Mouse (Mus musculus): ENCODE data around the gene Dmrtc1a.
A peak's percentile ranks its signal among the peaks of the same experiment; 100 is the strongest.
"Not testable (repeated sequence)": the region's sequence is repeated elsewhere in the genome, so short reads cannot be mapped to it uniquely, and the experiment has no call there.

Gene Dmrtc1a

DNA sequence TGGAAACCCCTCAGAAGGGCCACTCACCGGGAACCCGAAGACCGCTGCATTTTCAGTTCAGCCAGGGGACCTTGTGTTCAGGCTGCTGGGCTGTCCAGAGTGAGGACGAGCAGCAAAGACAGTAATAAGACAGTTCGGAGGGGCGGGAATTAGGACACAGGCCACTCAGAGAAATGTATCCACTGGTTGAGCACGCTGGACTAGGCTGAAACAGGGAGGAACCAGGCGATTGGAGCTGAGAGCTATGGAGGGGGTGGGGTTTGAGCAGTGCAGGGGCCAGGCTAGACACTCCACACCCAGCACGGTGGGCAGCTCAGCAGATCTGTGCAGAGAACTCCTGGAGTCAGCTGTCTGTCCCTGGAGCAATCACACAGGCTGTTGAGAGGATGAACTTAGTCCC lies at the start of gene Dmrtc1a, which contains the start of gene 1700011M02Rik:
Gene Dmrtc1a (minus strand): TSS at position 101 of the 400 bp plus-strand sequence.
Gene 1700011M02Rik (plus strand): TSS at position 319 of the 400 bp plus-strand sequence.
- DNase-seq = not testable (repeated sequence)

DNA sequence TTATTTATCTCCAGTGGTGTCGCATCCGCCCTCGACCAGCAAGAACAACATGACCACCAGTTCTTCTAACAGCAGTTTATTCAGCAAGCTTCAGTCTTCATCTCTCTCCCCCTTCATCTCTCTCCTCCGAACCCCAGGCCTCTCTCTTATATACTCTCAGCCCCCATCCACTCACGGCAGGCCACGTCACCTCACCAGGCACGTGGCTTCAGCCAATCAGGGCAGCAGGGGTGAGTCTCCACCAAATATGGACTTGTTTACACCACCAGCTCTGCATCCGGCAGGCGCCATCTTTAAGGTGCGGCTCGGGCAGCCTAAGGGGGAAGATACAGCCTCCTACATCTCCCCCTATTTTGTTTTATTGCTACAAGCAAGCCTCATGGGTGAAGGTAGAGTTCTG lies 41.6 kb upstream of the Dmrtc1a start:
- not testable (repeated sequence) for DNase-seq

DNA sequence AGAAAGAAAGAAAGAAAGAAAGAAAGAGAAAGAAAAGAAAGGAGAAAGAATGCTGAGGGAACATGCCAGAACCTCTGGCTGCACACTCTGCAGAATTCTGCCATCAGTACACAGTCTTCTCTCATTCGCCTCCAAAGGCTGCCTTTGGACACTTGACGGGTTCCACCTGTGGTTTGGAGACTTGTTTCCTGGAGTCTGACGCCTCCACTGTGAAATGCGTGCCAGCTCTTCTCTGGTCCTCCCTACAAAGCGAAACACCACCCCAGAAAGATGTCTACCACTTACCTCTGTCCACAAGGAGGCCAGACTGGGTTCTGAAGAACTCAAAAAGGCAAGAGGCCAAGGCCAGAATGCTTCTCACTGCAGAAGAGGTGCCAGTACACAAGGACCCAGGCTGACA lies 28.3 kb upstream of the Dmrtc1a start:
- peak; percentile 11 for DNase-seq

DNA sequence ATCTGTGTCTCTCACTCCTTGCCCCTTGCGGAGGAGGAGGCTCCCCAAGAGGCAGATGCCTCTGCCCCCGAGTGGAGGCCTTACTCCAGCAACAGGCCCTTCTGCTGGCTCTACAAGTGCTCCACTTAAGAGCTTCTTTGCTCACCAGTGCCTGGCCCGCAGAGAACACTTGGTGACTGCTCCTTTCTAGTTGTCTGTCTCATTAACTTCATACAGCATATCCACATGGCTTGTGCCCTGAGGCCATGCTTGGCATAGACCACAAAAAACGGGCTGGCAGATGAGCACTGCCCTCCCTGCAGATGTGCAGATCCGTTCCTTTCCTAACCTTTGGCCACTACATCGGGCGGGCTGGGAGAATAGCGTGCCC lies 25.9 kb upstream of the Dmrtc1a start:
- no peak for DNase-seq

DNA sequence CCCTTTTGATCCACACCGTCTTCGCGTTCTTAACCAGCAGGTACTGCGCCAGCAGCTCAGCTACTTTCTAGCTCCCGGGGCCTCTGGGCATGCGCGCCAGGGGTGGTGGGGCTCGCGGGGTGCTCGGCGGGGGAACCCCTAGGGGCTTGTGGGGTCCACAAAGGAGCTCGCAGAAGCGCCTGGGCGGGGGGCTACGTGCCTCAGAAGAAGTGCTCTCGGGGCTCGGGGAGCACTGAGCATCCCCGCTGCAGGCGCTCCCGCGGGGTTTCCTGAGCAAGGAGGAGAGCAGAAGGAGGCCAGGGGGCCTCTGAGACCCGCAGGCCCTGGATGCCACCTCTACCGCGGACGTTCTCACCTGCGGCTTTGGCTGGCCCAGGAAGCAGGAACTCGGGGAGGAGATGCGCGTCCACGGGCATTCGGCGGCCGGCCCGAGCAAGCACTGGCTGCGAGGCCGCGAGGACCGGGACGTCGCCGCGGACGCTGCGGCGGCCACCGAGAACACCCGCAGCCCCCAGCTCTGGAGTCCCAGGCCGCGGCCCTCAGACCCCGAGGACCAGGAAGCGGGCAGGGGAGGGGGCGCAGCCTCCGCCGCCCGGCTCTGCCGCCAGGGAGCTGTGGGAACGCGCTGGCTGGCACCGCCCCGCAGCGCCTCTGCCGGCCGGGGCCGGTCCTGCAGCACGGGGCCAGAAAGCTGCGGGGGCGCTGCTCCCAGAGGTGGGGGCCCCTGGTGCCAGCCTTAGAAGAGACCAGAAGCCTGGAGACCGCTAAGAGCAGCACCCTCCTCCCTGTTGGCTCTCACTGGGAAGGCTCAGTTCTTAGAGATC lies 25.3 kb upstream of the Dmrtc1a start:
- DNase-seq = peak; percentile 25

DNA sequence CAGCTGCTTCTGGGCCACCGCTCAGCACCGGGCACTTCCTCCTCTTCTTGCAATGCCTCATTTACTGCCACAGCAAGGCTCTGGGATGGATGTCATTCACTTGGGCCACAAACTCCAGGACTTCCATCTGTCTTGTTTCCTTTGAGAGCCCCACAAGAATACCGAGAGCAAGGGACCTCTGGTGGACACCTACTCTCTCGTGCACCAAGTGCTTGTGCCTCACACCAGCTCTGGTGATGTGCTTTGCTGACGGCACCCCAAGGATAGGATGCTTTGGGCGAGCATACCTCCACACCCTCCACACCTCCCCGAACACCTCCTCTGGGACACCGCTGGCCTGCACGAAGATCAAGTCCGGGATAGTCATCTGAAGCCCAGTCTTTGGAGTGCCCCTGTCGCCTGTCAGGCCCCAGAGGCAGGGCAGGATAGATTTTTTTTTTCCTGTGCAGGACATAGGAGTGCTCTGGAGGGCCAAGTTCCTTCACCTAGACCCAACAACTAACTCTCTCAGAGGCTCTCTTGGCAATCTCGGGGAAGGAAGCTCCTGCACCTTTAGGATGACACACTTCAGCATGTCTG lies 24.6 kb upstream of the Dmrtc1a start:
- no peak for DNase-seq

DNA sequence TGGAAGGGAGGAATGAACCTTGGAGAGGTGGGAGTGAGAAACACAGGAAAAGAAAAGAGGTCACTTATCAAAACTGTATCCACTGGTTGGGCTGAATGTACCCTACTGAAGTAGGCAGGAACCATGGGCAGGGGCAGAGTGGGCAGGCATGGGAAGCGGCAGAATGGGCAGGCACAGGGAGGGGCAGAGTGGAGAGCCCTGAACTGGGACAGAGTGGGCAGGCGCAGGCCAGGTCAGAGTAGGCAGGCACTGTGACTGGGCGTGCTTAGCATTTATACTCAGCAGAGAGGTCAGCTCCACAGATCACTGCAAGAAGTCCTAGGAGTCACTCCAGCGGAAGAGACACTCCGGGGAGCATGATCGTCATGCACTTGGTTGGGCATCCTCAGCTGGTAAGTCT lies 19.6 kb upstream of the Dmrtc1a start, which contains the start of gene 1700018G05Rik:
Gene 1700018G05Rik (plus strand): TSS at position 301 of the 400 bp plus-strand sequence.
- not testable (repeated sequence) for DNase-seq

DNA sequence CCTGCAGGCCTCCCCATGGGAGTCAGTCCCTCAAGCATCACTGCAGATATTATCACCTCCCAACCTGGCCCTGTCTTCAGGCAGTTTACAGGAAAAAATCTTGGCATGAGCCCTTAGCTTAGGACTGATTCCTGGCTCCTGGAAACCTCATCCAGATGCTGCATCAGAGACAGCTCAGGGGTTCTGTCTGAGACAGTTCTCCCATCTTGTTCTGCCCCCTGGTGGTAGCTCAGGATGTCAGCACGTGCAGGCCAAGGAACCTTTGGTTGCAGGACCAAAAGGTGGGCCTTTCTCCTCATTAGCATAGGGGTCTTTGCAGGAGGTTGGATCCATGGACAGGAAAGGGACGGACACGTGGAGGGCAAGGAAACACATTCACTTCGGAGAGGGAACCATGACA lies 18.2 kb upstream of the Dmrtc1a start:
- DNase-seq = peak; percentile 17

DNA sequence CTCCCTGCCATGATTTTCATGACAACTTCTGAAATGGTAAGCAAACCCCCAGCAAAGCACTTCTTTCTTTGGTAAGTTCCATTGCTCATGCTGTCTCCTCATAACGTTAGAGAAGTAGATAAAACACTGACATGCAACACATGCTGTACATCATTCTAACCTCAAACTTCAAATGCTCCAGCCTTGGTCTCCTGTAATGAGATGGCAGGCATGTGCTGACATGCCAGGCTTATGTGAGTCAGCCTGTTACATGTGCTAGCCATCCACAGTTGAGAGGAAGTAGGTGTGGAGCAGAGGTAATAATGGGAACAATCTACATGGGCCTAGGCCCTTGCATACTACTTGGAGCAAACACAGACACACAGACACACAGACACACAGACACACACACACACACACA lies 6.3 kb upstream of the Dmrtc1a start:
- DNase-seq = not testable (repeated sequence)

DNA sequence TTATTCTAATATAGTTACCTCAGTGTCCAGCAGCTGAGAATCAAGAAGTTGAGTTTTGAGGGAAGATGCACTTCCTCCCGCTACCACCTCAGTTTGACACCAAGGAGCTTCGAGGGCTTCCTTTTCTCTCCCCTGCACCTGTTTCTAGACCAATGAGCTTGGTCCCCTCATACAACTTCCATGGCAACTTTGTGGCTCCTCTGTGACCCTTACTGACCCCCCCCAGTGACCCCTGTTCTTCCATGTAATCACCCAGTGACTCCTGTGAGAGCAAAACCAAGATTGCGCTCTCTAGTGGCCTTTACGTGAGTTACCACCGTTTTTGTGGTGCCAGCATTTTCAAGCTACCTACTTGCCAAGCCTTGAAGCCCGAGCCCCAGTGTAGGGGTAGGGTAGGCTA lies 40.6 kb downstream of the Dmrtc1a start, which contains the start of gene 1700031F05Rik:
Gene 1700031F05Rik (minus strand): TSS at position 101 of the 400 bp plus-strand sequence.
- DNase-seq = no peak

DNA sequence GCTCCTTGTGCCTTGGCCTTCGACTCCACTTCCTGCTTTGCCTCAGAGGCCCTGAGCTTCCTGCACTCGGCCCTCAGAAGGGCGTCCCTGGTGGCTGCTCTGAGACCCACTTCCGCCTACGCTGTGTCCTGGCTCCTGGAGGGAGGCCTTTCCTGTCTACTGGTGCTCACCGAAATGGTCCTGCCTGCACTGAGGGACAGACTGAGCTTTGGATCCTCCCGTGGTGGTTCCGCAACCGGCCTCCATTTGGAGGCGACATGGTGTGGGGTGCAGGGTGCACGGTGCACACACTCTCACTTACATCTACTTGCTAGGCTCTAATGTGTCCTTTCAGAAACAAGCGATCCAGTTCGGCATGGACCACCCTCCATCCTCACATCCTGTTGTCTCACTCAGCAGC lies 54.0 kb downstream of the Dmrtc1a start, which contains the start of gene Dmrtc1c2:
Gene Dmrtc1c2 (minus strand): TSS at position 101 of the 400 bp plus-strand sequence.
- DNase-seq = not testable (repeated sequence)

Measured in lung, postnatal 10 days (tissue).